Mouse (Mus musculus): ENCODE measurements around the gene Mkks.

Mkks gene

DNA sequence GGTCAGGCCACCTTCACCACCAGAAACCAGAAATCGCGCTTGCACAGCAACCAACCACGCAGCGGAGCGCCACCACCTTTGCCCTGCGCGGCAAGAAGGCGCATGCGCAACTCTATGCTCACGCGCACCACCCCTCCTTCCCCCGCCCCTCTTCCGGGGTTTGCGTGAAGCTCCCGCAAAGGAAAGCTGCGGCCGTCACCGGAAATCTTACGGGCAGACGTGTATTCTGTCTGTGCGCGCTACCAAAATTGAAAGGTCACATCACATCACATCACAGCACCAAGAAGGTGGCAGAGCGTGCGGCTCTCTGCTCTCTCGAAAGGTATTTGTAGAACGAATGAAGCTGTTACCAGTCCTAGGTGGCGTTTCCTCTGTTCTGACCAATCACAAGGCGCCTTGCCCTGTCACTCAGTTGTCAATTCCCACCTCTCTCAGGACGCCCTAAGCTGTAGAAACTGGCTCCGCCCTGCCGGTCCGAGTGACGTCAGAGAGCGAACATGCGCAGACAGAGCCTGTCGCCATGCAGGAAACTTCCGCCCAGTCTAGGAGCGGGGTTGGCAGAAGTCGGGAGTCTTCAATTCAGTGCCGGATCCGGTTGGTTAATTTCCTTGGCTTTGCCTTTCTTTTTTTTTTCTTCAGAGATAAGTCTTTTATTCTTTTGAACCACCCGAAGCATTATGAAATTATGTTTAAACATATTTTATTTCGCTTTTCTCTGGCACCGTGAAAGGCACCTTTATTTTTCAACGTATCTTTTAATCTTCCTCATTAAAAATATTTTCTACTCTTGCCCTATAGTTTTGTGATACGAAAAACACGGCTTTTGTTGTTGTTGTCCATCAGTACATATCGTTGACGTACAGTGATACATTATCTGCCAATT is at the start of gene Mkks, which contains the start of the genes Slx4ip and AL731706.1:
Mkks (minus strand) TSS at position 322 of the 883 bp plus-strand sequence.
Slx4ip (plus strand) TSS at position 151 of the 883 bp plus-strand sequence.
AL731706.1 (minus strand) TSS at position 322 of the 883 bp plus-strand sequence.
- H3K36me3 ChIP-seq (ENCODE audit: control insufficient read depth, insufficient read depth, low read length, poor library complexity, severe bottlenecking): no peaks in the 10 kb centered on the region
- H3K27me3 ChIP-seq (ENCODE audit: control insufficient read depth, insufficient read depth, low read length, poor library complexity, severe bottlenecking): no peaks in the 10 kb centered on the region
- DNase-seq (ENCODE audit: low read depth, low spot score): peak; percentile 100

DNA sequence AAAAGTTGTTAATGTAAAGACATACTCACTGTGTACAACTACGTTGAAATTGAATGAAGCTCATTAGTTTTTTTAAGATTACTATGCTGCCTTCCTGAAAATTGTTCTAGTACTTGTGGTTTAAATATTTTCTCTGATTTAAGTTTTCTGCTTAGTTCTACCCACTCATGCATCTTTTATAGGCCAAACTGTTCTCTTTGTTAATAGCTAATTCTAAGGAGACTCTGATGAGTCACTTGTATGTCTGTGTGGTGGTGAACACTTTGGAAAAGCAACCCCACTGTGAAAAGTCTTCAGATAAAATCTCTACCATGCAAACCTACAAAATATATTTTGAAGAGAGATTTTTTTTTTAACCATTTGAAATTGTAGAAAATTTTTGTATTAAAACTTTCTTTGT is 47.1 kb upstream of the Mkks start:
- H3K27me3 ChIP-seq (ENCODE audit: control insufficient read depth, insufficient read depth, low read length, poor library complexity, severe bottlenecking): no peaks in the 10 kb centered on the region
- H3K36me3 ChIP-seq (ENCODE audit: control insufficient read depth, insufficient read depth, low read length, poor library complexity, severe bottlenecking): no peaks in the 10 kb centered on the region
- no peak for DNase-seq (ENCODE audit: low read depth, low spot score)

DNA sequence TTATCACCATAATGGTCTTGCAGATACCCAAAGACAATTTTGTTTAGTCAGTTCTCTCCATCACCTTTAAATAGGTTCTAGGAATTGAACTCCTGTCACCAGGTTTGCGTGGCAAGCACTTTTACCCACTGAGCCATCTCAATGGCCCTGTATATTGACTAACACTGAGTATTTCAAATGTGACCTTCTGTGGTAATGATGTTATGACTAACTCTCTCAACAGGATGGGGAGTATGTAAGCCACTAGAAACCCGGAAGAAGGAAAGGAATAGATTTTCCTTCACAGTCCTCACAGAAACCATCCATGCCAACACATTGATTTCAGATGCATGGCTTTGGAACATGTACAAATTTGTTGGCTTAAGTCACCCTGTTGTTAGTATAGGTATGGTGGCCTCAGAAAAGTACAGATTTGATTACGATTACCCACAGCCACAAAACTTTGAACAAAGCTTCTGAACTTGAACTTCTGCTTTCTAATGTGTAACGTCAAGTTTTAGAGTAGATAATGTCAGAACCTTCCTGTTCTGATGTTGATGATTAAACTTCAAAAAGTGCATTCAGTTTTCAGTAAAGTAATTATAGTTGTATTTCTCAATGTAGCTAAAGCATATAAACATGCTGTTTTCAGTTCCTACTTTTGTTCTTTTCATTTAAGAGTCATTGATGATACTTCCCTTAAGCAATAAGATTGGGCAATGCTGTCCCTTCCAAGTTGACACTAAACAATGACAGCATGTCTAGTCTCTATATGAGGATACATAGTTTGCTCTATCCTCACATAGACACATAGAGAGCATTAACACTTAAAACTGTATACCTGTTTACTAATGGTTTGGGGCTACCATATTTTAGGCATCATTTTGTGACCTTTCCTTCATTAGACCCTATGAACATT is 45.5 kb upstream of the Mkks start:
- DNase-seq (ENCODE audit: low read depth, low spot score): no peak
- Histone ChIP-seq H3K27me3 (ENCODE audit: control insufficient read depth, insufficient read depth, low read length, poor library complexity, severe bottlenecking) (no peaks in the 10 kb centered on the region), H3K36me3 (ENCODE audit: control insufficient read depth, insufficient read depth, low read length, poor library complexity, severe bottlenecking) (no peaks in the 10 kb centered on the region)

DNA sequence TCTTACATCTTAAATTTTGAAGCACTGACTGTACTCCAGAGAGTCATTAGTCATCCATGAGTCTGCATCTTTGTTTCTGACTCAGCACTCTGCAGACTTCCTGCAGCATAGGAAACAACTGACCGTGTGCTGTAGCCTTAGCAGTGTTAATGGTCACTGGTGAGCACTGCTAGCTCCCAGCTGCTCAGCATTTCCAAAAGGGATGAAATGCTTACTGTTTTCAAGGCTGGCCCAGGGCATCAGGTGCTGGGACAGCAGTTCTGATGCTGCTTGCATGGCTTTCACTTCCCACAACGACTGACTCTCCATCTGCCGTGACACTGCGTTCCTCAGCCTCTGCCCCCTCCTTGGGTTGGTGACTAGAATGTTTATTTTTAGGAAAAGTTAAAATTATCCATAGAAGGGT is 29.8 kb upstream of the Mkks start:
- no peak for DNase-seq (ENCODE audit: low read depth, low spot score)
- H3K27me3 ChIP-seq (ENCODE audit: control insufficient read depth, insufficient read depth, low read length, poor library complexity, severe bottlenecking): no peaks in the 10 kb centered on the region
- no peaks in the 10 kb centered on the region for H3K36me3 ChIP-seq (ENCODE audit: control insufficient read depth, insufficient read depth, low read length, poor library complexity, severe bottlenecking)

DNA sequence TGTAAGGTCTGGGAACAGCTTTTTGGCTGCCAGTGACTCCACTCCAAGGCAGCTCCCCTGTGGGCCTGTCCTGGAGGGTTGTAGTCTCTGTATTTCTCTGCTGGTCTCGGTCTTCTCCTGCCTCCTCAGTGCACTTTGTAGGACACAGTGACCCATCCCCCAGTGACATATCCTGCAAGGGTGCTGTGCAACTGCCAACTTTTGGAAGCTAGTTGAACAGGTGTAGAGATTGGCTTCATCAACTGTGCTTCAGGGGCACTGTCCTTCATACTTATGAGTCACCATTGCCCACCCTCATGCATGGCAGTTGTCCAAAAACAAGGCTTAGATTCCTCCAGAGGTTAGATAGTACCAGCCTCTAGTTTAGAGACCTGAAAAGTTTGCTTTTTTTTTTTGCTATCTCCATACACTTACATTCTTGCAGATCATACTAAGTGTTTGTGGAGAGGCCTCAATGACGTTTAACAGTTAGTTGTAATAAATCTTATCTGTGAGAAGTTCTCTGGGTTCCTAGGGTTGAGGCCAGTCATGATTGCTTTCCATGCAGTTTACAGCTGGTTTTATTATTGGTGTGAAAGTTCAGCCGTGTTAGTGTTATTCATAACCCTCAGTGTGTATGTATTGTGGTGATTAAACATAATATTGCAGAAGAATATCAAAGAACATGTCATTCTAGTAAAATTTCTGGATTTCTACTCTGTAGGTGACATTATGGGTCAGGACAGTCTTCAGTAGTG is 29.2 kb upstream of the Mkks start:
- DNase-seq (ENCODE audit: low read depth, low spot score): no peak
- H3K36me3 ChIP-seq (ENCODE audit: control insufficient read depth, insufficient read depth, low read length, poor library complexity, severe bottlenecking): no peaks in the 10 kb centered on the region
- H3K27me3 ChIP-seq (ENCODE audit: control insufficient read depth, insufficient read depth, low read length, poor library complexity, severe bottlenecking): no peaks in the 10 kb centered on the region

DNA sequence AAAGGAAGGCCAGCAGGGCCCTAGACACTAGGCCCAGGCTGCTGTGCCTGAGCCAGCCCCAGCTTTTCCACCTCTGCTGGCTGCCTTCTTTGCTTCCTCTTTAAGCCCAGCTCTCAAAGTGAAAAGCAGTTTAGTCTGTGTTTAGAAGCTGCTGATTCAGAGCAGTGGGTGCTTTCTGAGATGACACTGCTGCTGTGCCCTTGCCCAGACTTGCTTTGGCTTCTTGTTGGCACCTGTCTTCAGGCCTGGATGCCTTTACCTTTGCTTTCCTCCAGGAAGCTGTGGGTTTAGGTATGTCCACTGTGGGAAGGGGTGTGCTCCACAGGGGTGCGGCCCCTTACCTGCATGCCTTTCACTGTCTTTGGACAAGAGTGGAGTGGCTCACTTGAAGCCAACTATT is 28.2 kb upstream of the Mkks start:
- Histone ChIP-seq H3K36me3 (ENCODE audit: control insufficient read depth, insufficient read depth, low read length, poor library complexity, severe bottlenecking) (no peaks in the 10 kb centered on the region), H3K27me3 (ENCODE audit: control insufficient read depth, insufficient read depth, low read length, poor library complexity, severe bottlenecking) (no peaks in the 10 kb centered on the region)
- no peak for DNase-seq (ENCODE audit: low read depth, low spot score)

DNA sequence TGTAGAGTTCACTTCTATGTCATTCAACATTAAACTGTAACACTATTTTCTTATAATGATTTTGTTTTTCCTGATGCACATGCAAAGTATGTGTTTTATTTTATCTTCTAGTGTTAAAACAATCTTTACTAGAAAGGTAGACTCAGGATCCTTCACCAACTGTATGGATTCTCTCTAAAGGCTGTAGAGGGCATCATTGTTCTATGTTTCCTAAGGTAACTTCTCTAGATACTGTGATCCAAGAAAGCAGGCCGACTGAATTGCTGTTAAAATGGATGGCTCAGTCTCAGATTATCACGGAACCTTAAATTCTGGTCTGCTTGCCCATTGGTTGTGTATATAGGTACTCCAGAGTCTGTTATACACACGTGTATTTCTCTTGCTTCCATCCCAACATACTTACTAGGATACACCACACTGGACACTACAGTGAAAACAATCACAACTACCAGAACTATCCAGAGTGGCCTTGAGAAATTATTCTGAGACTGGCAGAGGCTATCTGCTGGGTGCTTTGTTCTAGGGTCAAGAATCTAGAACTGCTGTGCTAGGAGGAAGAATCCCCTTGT is 23.2 kb upstream of the Mkks start:
- DNase-seq (ENCODE audit: low read depth, low spot score): peak; percentile 5
- Histone ChIP-seq H3K27me3 (ENCODE audit: control insufficient read depth, insufficient read depth, low read length, poor library complexity, severe bottlenecking) (no peaks in the 10 kb centered on the region), H3K36me3 (ENCODE audit: control insufficient read depth, insufficient read depth, low read length, poor library complexity, severe bottlenecking) (no peaks in the 10 kb centered on the region)

DNA sequence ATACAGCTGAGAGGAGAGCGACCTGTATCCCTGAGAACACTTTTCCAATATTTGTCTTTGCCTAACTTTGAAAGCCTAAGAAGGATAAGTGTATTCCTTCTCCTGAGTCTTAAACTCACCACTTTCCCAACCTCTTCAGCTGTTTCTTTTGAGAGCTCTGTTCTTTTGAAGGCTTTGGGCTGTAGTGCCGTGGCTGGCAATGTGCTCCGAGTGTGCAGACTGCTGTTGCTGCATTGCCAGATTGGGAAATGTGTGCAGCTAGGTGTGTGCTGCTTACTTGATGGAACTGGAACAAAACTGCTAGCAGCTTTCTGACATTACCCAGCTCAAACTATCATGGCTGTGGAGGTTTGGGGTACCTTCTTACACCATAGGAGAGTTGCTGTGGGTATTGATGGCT is 21.8 kb upstream of the Mkks start:
- DNase-seq (ENCODE audit: low read depth, low spot score): no peak
- H3K27me3 ChIP-seq (ENCODE audit: control insufficient read depth, insufficient read depth, low read length, poor library complexity, severe bottlenecking): no peaks in the 10 kb centered on the region
- H3K36me3 ChIP-seq (ENCODE audit: control insufficient read depth, insufficient read depth, low read length, poor library complexity, severe bottlenecking): no peaks in the 10 kb centered on the region

DNA sequence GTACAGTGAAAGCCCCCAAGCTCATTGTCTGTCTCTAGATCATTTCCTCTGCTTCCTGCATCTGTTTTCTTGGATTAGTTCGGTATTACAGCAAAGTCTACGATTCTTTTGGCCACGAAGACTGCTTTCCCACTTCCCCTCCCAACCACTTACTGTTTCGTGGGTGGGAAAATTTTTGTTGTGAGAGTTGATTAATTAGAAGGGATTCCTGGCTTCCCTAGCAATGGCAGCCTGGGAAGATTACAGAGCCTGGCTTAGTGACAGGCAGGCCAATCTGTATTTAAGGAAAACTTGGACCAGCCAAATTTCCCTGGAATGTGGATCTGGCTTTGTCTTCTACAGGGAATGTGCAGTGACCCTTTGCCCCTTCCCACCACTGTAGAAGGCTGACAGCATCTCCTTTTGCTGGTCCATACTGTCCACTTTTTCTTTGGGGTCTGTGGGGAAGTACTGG is 20.8 kb upstream of the Mkks start:
- Histone ChIP-seq H3K36me3 (ENCODE audit: control insufficient read depth, insufficient read depth, low read length, poor library complexity, severe bottlenecking) (no peaks in the 10 kb centered on the region), H3K27me3 (ENCODE audit: control insufficient read depth, insufficient read depth, low read length, poor library complexity, severe bottlenecking) (no peaks in the 10 kb centered on the region)
- DNase-seq (ENCODE audit: low read depth, low spot score): no peak

DNA sequence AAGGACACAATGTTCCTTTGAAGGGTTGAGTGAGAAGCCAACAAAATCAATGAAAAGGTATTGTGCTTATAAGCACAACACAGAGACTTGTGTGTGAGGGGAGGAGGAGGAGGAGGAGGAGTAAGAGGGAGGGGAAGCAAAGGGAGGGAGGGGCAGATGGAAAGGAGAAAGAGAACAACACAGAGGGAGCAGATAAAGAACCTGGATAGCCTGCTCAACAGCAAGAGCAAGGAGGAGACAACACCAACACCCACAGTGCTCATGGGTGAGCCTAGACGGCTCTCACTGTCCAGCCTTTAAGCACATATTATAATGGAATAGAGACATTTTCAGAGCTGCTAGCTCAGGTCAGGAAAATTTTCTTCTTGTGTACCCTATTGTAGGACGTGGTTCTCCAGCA is 18.1 kb upstream of the Mkks start:
- H3K27me3 ChIP-seq (ENCODE audit: control insufficient read depth, insufficient read depth, low read length, poor library complexity, severe bottlenecking): no peaks in the 10 kb centered on the region
- H3K36me3 ChIP-seq (ENCODE audit: control insufficient read depth, insufficient read depth, low read length, poor library complexity, severe bottlenecking): no peaks in the 10 kb centered on the region
- no peak for DNase-seq (ENCODE audit: low read depth, low spot score)

DNA sequence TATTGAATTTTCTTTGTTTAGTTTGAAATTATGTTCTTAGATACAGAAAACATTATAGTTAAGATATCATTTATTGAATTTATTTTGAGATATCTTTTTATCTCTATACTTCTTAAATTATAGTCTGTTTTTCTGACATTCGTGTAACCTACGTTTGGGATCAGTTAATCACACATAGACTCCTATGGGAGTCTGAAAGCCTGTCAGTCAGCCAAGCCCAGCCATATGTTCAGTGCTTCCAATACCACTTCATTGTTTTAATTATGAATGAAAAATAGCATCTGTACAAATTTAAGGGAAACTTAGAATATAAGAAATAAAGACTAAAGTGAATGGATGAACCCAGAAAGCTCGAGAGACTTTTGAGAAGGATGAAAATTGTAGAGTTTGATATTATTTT is 17.4 kb upstream of the Mkks start:
- H3K27me3 ChIP-seq (ENCODE audit: control insufficient read depth, insufficient read depth, low read length, poor library complexity, severe bottlenecking): no peaks in the 10 kb centered on the region
- DNase-seq (ENCODE audit: low read depth, low spot score): no peak
- no peaks in the 10 kb centered on the region for H3K36me3 ChIP-seq (ENCODE audit: control insufficient read depth, insufficient read depth, low read length, poor library complexity, severe bottlenecking)

DNA sequence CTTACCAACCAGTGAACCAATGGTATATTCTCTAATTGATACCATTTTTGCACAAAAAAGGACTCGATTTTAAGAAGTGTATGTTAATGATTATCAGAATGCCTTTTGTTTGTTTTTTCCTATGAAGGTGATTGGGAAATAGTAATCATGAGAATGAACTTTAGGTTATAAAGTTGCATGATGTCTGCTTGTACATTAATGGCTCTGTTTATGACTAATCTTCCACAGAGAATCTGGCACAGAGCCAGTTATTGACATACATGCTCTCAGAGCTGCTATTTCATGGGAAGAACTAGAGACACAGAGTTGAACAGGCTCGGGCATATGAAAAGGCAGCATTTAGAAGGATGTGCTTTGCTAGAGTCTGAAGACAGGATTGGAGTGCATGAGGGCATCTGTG is 4.9 kb upstream of the Mkks start:
- Histone ChIP-seq H3K27me3 (ENCODE audit: control insufficient read depth, insufficient read depth, low read length, poor library complexity, severe bottlenecking) (no peaks in the 10 kb centered on the region), H3K36me3 (ENCODE audit: control insufficient read depth, insufficient read depth, low read length, poor library complexity, severe bottlenecking) (no peaks in the 10 kb centered on the region)
- DNase-seq (ENCODE audit: low read depth, low spot score): no peak

DNA sequence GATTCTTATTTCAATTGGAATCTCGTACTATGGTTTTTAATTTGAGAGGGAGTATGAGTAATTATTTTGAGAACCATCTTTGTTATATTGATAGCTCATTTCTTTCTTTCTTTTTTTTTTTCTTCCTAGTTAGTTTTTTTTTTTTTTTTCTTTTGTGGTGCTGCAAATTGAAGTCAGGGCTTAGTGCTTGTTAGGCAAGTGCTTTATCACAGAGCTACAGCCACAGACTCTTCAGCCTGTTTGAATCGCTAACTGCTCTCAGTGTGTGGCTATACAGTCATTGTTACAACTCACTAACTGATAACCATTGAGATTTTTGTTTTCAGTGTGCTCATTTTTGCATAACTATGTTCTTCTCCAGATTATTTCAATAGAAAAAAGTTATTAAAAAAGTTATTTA is 3.3 kb upstream of the Mkks start:
- no peaks in the 10 kb centered on the region for H3K36me3 ChIP-seq (ENCODE audit: control insufficient read depth, insufficient read depth, low read length, poor library complexity, severe bottlenecking)
- DNase-seq (ENCODE audit: low read depth, low spot score): no peak
- no peaks in the 10 kb centered on the region for H3K27me3 ChIP-seq (ENCODE audit: control insufficient read depth, insufficient read depth, low read length, poor library complexity, severe bottlenecking)

DNA sequence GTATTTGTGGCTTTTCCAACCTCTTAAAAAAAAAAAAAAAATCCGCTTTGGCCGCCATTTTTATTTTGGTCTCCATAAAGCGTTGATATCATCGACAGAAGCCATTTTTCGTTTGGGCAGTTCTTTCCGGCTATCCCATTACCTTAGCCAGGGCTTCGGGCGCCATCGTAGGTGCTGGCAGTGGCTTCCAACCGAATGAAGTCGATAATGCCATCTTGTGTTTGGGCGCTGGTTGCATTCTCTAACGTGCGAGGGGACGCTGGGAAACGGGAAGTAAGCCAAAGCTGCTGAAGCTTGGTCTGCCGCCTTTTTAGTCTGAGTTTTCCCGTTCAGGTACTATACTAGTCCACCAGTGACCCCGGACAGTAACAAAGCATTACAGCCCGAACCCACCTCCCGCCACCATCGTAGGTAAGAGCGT is 772 bp upstream of the Mkks start:
- H3K36me3 ChIP-seq (ENCODE audit: control insufficient read depth, insufficient read depth, low read length, poor library complexity, severe bottlenecking): no peaks in the 10 kb centered on the region
- no peaks in the 10 kb centered on the region for H3K27me3 ChIP-seq (ENCODE audit: control insufficient read depth, insufficient read depth, low read length, poor library complexity, severe bottlenecking)
- DNase-seq (ENCODE audit: low read depth, low spot score): peak; percentile 99

All from splenic B cell, adult 2 months (primary cell).